Mouse (Mus musculus) ZHBTc4 (cell line): Measurements from ENCODE around the gene Gpr45.

Experiments used
- DNase-seq: peaks from one replicate; pipeline ENCODE4 v3.0.0-alpha.2; 2011; ENCODE audit warnings: low read depth, low spot score

Gene Gpr45

GRCm38 (mm10) chr1:43046990-43047389 is 94.3 kb downstream of the Gpr45 start:
- DNase-seq = no peak

- no peak for DNase-seq
Measured at GRCm38 (mm10) chr1:43047811-43048210, 95.1 kb downstream of the Gpr45 start.

- no peak for DNase-seq
Measured at GRCm38 (mm10) chr1:43051903-43052302, 99.2 kb downstream of the Gpr45 start.

- DNase-seq = peak; percentile 79
Measured at GRCm38 (mm10) chr1:43065615-43066310, 113.1 kb downstream of the Gpr45 start.

- DNase-seq = no peak
Measured at GRCm38 (mm10) chr1:43066573-43066972, 113.9 kb downstream of the Gpr45 start.

DNA sequence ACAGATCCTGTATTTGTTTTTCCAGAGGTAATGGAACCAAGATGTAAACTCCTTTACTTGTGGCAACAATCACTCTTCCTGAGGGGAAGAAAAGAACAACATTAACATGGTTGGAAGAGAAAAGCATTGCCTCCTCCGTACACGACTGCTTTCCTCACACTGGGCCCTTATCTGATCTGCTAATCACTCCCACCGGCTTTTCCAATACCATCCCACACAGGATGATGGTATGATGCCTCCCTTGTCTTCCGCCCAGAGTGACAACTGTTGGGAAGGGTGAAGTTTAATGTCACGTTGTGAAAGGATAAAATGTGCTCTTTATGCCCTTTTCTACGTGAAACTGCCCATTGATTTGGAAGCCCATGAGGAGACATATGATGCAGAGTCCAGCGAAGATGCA is 114.9 kb downstream of the Gpr45 start:
- no peak for DNase-seq

DNA sequence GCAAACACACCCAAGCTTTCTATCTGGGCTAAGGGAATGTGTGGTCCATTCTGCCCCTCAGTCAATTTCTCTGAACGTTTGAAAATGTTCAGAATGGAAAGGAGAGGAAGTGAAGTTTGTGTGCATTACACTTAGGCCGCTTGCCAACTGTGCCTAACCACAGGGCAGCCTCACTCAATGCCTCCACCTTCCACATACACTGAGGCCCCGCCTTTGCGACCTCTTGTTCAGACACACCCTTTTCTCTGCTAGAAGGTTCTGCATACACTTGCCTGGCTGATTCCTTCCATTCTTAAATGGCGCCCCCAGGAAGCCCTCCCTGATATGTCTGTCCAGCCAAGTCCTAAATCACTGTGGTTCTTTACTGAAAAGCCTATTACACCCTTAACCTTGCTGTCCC is 118.1 kb downstream of the Gpr45 start:
- no peak for DNase-seq

- DNase-seq = no peak
Measured at GRCm38 (mm10) chr1:43072028-43072427, 119.4 kb downstream of the Gpr45 start.

GRCm38 (mm10) chr1:43072561-43072960 is 119.9 kb downstream of the Gpr45 start:
- DNase-seq = no peak

DNA sequence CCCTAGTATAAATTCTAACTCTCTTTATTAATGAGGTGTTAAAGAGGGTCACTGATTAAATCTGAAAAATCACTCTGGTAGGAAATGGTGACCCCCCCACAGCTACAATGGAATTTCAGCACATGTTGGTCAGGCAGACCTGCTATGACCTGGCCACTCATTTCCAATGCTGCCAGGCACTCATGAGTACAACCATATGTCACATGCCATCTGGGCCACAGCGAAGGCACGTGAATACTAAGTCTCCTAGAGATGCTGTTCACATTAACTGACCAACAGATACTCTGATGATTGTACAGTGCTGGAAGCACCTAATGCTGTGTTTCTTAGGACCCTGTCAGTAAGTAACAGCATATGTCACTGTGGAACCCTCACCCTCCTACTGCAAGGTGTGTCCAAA is 122.1 kb downstream of the Gpr45 start:
- DNase-seq = no peak

GRCm38 (mm10) chr1:43078124-43078523 is 125.5 kb downstream of the Gpr45 start:
- no peak for DNase-seq

GRCm38 (mm10) chr1:43082946-43083345 is 130.3 kb downstream of the Gpr45 start:
- DNase-seq = no peak
